Mouse (Mus musculus): ENCODE results near the gene Rnf150.

Gene Rnf150

GRCm38 (mm10) chr8:82889062-82889720 lies 26.0 kb downstream of the Rnf150 start:
- DNase-seq = no peak

- no peak for DNase-seq
These were observed 31.9 kb downstream of the Rnf150 start for GRCm38 (mm10) chr8:82895091-82895490.

- DNase-seq = no peak
These were observed 33.6 kb downstream of the Rnf150 start for GRCm38 (mm10) chr8:82896796-82897195.

GRCm38 (mm10) chr8:82897628-82898458 lies 34.7 kb downstream of the Rnf150 start:
- DNase-seq = no peak

- no peak for DNase-seq
These were observed 35.3 kb downstream of the Rnf150 start for GRCm38 (mm10) chr8:82898459-82898841.

- no peak for DNase-seq
These were observed 37.8 kb downstream of the Rnf150 start for GRCm38 (mm10) chr8:82900958-82901357.

GRCm38 (mm10) chr8:82901549-82902138 lies 38.5 kb downstream of the Rnf150 start:
- DNase-seq = no peak

GRCm38 (mm10) chr8:82903497-82903896 lies 40.3 kb downstream of the Rnf150 start:
- no peak for DNase-seq

- no peak for DNase-seq
These were observed 44.1 kb downstream of the Rnf150 start for GRCm38 (mm10) chr8:82907271-82907670.

GRCm38 (mm10) chr8:82911436-82911835 lies 48.3 kb downstream of the Rnf150 start:
- DNase-seq = no peak

- DNase-seq = no peak
These were observed 49.1 kb downstream of the Rnf150 start for GRCm38 (mm10) chr8:82912282-82912681.

- DNase-seq = no peak
These were observed 51.4 kb downstream of the Rnf150 start for GRCm38 (mm10) chr8:82914543-82914942.

- no peak for DNase-seq
These were observed 53.8 kb downstream of the Rnf150 start for GRCm38 (mm10) chr8:82916851-82917539.

- DNase-seq = no peak
These were observed 54.6 kb downstream of the Rnf150 start for GRCm38 (mm10) chr8:82917540-82918316.

- DNase-seq = no peak
These were observed 56.5 kb downstream of the Rnf150 start for GRCm38 (mm10) chr8:82919676-82920075.

- no peak for DNase-seq
These were observed 57.0 kb downstream of the Rnf150 start for GRCm38 (mm10) chr8:82920124-82920523.

- no peak for DNase-seq
These were observed 62.1 kb downstream of the Rnf150 start for GRCm38 (mm10) chr8:82925286-82925685.

GRCm38 (mm10) chr8:82926518-82926917 lies 63.4 kb downstream of the Rnf150 start:
- no peak for DNase-seq

GRCm38 (mm10) chr8:82931554-82931953 lies 68.4 kb downstream of the Rnf150 start:
- DNase-seq = no peak

GRCm38 (mm10) chr8:82936162-82936561 lies 73.0 kb downstream of the Rnf150 start:
- no peak for DNase-seq

- DNase-seq = no peak
These were observed 73.7 kb downstream of the Rnf150 start for GRCm38 (mm10) chr8:82936866-82937265.

- no peak for DNase-seq
These were observed 76.8 kb downstream of the Rnf150 start for GRCm38 (mm10) chr8:82939912-82940311.

Measured in thymus, adult 18-20 months (tissue).